Mouse (Mus musculus): ENCODE measurements around the gene Ccn2. TPM values are rescaled to one million over a fixed set of nuclear protein-coding genes. Genes with fewer than 3 reads are reported as not detected.

The Ccn2 gene
- polyA plus RNA-seq, 1 experiment from 2014 or later = 4.2 TPM

Other genes starting within 250 kb of the Ccn2 start
- gene Enpp1, start 116.7 kb downstream of the Ccn2 start, polyA plus RNA-seq (2015; fragmentation: Nextera tagmentation; extraction: Ambion mirVana) = 1.7 and 2.1 TPM in 2 replicates
- 3.4 and 4.0 TPM in 2 replicates for gene Enpp3, start 247.4 kb downstream of the Ccn2 start, polyA plus RNA-seq (2015; fragmentation: Nextera tagmentation; extraction: Ambion mirVana)

All from midbrain, embryonic 13.5 days (tissue).